Mouse (Mus musculus) retina, adult 2 months (tissue): ENCODE measurements around the gene Olfr566.

ENCODE experiments used
- DNase-seq: peaks from one replicate; pipeline ENCODE4 v3.0.0-alpha.2; 2012; ENCODE audit warnings: low read depth, low spot score

Gene Olfr566

DNA sequence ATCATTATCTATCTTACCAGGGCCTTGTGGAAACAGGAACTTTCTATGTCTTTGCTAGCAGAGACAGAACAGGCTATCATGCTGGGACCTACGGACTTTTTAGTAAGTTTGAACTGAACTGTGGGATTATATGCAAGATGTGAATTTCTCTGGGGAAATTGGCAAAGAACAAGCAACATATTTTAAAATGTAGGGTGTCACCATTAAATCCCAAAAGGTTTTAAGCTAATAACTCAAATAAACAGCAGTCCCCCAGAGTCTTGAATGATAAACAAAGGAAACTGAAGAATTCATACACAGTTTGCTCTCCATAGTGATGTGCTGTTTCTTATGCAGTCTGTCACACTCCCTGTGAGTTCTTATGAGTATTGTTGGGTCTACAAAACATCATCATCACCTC lies at the start of gene Olfr566:
Gene Olfr566, minus strand, starts transcription at position 101 of the 400 bp plus-strand sequence.
- DNase-seq: no peak

GRCm38 (mm10) chr7:102890782-102891181 lies 32.2 kb upstream of the Olfr566 start, which contains the start of gene Olfr569:
Gene Olfr569 (minus strand): TSS chr7:102890882.
- no peak for DNase-seq

DNA sequence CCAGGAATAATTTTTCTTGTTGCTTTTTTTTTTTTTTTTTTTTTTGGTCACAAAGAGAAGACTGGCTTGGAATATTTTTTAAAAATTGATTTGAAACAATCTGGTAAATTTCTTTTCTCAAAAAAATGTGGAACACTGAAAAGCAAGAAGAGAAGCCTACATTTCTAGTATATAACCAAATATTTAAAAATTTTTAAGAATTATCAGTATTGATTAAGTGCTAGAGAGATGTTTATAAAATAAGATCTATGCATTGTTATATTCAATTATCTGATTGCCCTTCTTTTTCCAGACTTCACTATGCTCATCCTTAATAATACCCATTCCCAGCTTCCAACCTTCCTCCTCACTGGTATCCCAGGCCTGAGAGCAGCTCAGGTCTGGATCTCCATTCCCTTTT lies 18.3 kb upstream of the Olfr566 start, which contains the start of gene Olfr568:
Gene Olfr568, plus strand, starts transcription at position 301 of the 400 bp plus-strand sequence.
- DNase-seq: no peak

- no peak for DNase-seq
Measured at GRCm38 (mm10) chr7:102855807-102856206, 2.8 kb downstream of the Olfr566 start.
